Mouse (Mus musculus) liver, embryonic 11.5 days (tissue): ENCODE results near the gene Gm20683. TPM values are rescaled to one million over a fixed set of nuclear protein-coding genes. Genes with fewer than 3 reads are reported as not detected.
A peak's percentile ranks its signal among the peaks of the same experiment; 100 is the strongest.

Experiments used
- ATAC-seq: fragments of 200-750 bp; cut with Nextera tagmentation; replicated peaks from 2 replicates; pipeline ENCODE4 v1.8.0; 2017; ENCODE audit warnings: moderate number of reproducible peaks, mild to moderate bottlenecking, moderate TSS enrichment, moderate library complexity; ENCODE audit not compliant: low FRiP score
- DNase-seq: peaks from one replicate; pipeline ENCODE4 v3.0.0-alpha.2; 2017; ENCODE audit warnings: low spot score
- H3K27ac ChIP-seq: fragments of 300-500 bp; sonication (generic); 2 replicates; pipeline ENCODE4 v1.5.1; 2014; ENCODE audit warnings: mild to moderate bottlenecking, low read depth, low read length, control low read depth
- H3K27me3 ChIP-seq: fragments of 300-500 bp; sonication (generic); replicated peaks from 2 replicates; pipeline ENCODE4 v1.6.1; 2014; ENCODE audit warnings: low read length, mixed read lengths; ENCODE audit not compliant: control insufficient read depth, insufficient read depth
- H3K36me3 ChIP-seq: fragments of 300-500 bp; sonication (generic); 2 replicates; pipeline ENCODE4 v1.6.1; 2014; ENCODE audit warnings: mild to moderate bottlenecking, low read length, moderate library complexity, mixed read lengths; ENCODE audit not compliant: control insufficient read depth, insufficient read depth
- H3K4me1 ChIP-seq: fragments of 300-500 bp; sonication (generic); replicated peaks from 2 replicates; pipeline ENCODE4 v1.6.1; 2014; ENCODE audit warnings: low read length, mixed read lengths; ENCODE audit not compliant: control insufficient read depth, insufficient read depth
- H3K4me2 ChIP-seq: fragments of 300-500 bp; sonication (generic); 2 replicates; pipeline ENCODE4 v1.6.1; 2014; ENCODE audit warnings: mild to moderate bottlenecking, control low read depth, moderate library complexity
- H3K4me3 ChIP-seq: fragments of 300-500 bp; sonication (generic); 2 replicates; pipeline ENCODE4 v1.5.1; 2014; ENCODE audit warnings: low read depth, low read length, control low read depth
- H3K9ac ChIP-seq: fragments of 300-500 bp; sonication (generic); 2 replicates; pipeline ENCODE4 v1.6.1; 2014; ENCODE audit warnings: low read depth, low read length, control low read depth
- H3K9me3 ChIP-seq: fragments of 300-500 bp; sonication (generic); 2 replicates; pipeline ENCODE4 v1.6.1; 2016; ENCODE audit warnings: low read length, inconsistent platforms, mixed read lengths; ENCODE audit not compliant: control insufficient read depth
- WGBS: fragments of 180-500 bp; shearing (Covaris S2); extraction: QIAGEN DNeasy Blood & Tissue Kit; methylation state at CpG from one replicate; pipeline ENCODE4 v1.1.7; 2014; 5-methylcytosine and 5-hydroxymethylcytosine counted together
- polyA plus RNA-seq: library from polyadenylated mRNA; unstranded; fragments of >200 nt; fragmentation: Nextera tagmentation; extraction: Ambion mirVana; gene quantifications from 2 replicates; pipeline ENCODE4 v1.2.1, GENCODE M21; 2014

Gene Gm20683
- polyA plus RNA-seq, 1 experiment from 2014 or later = 0.78 TPM

DNA sequence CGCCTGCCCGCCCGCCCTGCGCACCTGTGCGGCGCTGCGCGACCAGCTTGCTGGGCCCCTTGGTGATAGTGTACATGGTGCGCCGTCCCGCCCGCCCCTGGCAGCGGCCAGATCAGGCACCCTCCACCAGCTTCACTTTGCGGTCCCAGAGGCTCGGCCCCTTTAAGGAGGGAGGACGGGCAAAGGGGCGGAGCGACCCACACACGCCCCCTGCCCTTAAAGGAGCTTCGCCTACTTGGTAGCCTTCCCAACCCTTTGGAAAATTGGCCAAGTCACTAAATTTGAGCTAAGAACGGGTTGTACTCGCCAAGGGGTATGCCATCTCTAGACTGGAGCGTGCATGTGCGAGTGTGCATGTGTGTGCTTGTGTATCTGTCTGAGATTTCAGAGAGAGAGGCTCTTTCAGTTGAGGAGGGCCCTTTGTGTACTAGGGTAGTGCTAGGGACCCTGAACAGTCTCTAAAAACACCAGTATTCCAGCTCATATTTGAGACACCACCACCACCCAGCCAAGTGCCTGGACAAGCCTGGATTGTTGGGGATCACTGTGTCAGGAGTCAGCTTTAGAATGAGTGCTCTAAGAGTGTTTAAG, 27.1 kb upstream of the Gm20683 start, which contains the start of gene Mcrip2:
TSS of gene Mcrip2 (minus strand) at position 164 of the 591 bp plus-strand sequence.
- peak within 1 kb of the TSS; percentile 70 for H3K27ac ChIP-seq
- H3K36me3 ChIP-seq = peaks cover 7% of the 10 kb centered on the region; the same call in 1 of the 2 replicates
- H3K27me3 ChIP-seq = no peaks in the 10 kb centered on the region
- peak; percentile 84 for DNase-seq
- ATAC-seq = peak; percentile 83
- peak within 1 kb of the TSS; percentile 86 for H3K4me3 ChIP-seq
- no peaks in the 10 kb centered on the region for H3K9me3 ChIP-seq
- peak within 1 kb of the TSS; percentile 93 for H3K4me2 ChIP-seq
- under 1% methylated on average over 24 of the region's 24 CpGs for WGBS
- peak within 1 kb of the TSS; percentile 82 for H3K9ac ChIP-seq
- peaks cover 14% of the 10 kb centered on the region for H3K4me1 ChIP-seq

DNA sequence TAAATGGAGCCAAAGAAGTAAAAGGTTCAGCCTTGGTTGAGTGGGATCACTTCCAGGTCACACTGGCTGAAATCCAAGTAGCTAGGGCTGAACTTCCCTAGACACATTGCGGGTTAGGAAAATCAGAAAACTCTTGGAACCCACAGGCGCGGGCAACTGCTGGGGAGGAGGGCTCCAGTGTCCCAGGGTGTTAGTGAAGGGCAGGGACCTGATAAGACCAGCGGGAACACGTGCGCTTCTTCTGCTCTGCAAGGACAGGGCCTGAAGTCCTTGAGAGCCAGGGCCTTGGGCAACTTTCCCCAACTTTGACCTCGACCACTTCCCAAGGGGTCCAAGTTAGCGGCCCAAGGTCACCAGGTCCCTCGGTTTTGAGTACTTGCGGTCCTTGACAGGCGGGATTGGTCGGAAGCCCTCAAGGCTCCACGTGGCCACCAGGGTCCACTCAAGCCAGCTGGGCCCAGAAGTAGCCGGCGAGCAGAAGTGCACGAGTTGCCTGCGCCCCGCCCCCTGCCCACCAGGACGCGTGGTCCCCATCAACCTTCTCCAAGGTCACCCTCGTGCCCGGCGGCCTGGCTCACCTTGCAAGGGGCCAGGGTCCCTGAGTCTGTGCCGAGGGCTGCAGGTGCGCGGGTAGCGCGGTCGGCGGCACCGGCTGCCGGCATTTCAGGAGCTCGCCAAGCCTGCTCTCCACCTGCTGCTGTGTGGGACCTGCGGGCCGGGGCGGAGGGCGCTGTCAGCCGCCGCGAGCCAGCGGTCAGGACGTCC, 26.5 kb upstream of the Gm20683 start:
- Histone ChIP-seq H3K36me3 (peaks cover 8% of the 10 kb centered on the region; the same call in 1 of the 2 replicates), H3K4me2 (peak overlapping the region; percentile 93), H3K27ac (peak overlapping the region; percentile 70), H3K4me1 (peaks cover 14% of the 10 kb centered on the region), H3K9me3 (no peaks in the 10 kb centered on the region), H3K9ac (peak overlapping the region; percentile 82), H3K4me3 (peak overlapping the region; percentile 86), H3K27me3 (no peaks in the 10 kb centered on the region)
- DNase-seq = peak; percentile 73
- ATAC-seq = peak; percentile 68
- WGBS = under 1% methylated on average over 42 of the region's 42 CpGs

DNA sequence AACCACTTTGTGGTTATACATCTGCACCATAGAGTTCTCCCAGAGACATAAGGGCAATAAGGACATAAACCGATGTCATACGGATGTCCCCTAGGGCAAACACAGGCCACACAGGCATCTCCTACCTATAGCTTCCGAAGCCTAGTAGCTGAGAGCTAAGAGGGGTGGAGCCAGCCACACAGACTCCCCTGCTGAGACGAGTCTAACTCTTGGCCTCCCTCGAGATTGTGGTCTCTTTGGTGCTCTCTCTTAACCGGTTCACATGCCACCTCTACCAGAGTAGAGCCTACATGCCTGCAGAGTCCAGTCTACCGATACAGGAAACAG, 25.9 kb upstream of the Gm20683 start:
- peak; percentile 64 for ATAC-seq
- DNase-seq = no peak
- 10% methylated on average over 7 of the region's 7 CpGs for WGBS
- no peaks in the 10 kb centered on the region for H3K27me3 ChIP-seq
- peak overlapping the region; percentile 93 for H3K4me2 ChIP-seq
- peaks cover 9% of the 10 kb centered on the region; the same call in 1 of the 2 replicates for H3K36me3 ChIP-seq
- H3K9ac ChIP-seq = peak overlapping the region; percentile 82
- H3K4me3 ChIP-seq = peak overlapping the region; percentile 86
- peaks cover 15% of the 10 kb centered on the region for H3K4me1 ChIP-seq
- H3K27ac ChIP-seq = peak overlapping the region; percentile 70
- H3K9me3 ChIP-seq = no peaks in the 10 kb centered on the region

DNA sequence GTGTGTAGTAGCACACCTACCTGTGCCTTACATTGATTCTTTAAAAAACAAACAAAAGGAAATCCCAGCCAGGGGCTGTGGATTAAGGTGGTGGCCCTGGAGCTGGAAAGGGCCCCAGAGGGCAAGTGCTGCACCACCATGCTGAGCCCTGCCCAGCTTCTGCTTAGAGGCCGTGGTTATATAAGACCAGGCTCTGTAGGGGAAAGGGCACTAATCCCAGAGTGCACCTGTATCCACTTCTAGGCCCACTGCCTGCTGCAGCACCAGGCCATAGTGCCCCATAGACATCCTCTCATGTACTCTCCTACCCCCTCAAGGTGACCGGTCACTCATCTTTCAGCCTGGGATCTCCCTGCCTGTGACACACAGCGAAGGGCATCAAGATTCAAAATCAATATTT, 24.6 kb upstream of the Gm20683 start:
- ATAC-seq (no peak), DNase-seq (no peak)
- Histone ChIP-seq H3K9me3 (no peaks in the 10 kb centered on the region), H3K9ac (no peak overlapping the region), H3K27me3 (no peaks in the 10 kb centered on the region), H3K4me2 (peak overlapping the region; percentile 9; the same call in 1 of the 2 replicates), H3K4me3 (no peak overlapping the region; the same call in 1 of the 2 replicates), H3K4me1 (peaks cover 24% of the 10 kb centered on the region), H3K36me3 (peaks cover 9% of the 10 kb centered on the region; the same call in 1 of the 2 replicates), H3K27ac (no peak overlapping the region)
- WGBS = 95% methylated on average over 3 of the region's 3 CpGs

DNA sequence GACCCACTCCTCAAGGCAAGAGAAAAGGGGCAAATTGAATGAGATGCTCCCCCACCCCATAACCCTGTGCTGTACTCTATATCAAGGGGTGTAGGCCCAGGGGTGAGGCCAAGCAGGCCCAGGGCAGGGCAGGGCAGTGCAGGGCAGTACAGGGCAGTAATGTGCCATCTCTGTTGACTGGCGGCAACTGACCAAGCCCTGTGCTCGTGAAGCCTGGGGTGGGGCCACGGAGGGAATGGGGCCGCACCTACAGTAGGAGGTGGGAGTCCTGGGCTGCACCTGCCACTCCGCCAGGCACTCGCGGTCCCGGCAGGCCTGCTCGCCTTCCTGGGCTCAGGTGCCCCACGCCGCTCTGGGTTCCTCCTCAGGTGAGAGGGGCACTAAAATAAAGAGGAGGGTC, 23.7 kb upstream of the Gm20683 start:
- H3K4me2 ChIP-seq = no peak overlapping the region
- peaks cover 30% of the 10 kb centered on the region for H3K4me1 ChIP-seq
- no peaks in the 10 kb centered on the region for H3K27me3 ChIP-seq
- ATAC-seq (no peak), DNase-seq (no peak)
- no peak overlapping the region for H3K9ac ChIP-seq
- H3K27ac ChIP-seq = no peak overlapping the region
- peaks cover 9% of the 10 kb centered on the region; the same call in 1 of the 2 replicates for H3K36me3 ChIP-seq
- no peaks in the 10 kb centered on the region for H3K9me3 ChIP-seq
- WGBS = 90% methylated on average over 11 of the region's 11 CpGs
- H3K4me3 ChIP-seq = no peak overlapping the region; the same call in 1 of the 2 replicates

DNA sequence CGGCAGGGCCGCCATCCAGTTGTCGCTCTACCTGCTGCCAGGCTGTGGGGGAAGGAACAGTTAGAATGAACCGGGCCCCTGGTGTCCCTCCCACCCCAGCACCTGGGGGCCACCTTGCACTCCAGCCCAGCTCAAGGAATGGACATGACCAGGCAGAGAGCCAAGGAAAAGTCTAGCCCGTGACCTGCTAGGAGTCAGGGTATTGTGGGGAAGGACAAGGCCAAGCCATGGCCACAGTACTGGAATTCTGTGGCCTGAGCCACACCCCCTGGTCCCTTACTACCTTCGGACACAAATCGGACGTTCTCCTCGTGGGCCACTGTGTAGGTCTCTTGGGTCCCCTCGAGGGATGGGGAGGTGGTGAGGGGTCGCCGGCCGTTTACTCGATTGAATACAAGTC, 22.7 kb upstream of the Gm20683 start:
- Histone ChIP-seq H3K4me3 (no peak overlapping the region), H3K4me2 (no peak overlapping the region), H3K27me3 (no peaks in the 10 kb centered on the region), H3K36me3 (peaks cover 9% of the 10 kb centered on the region; the same call in 1 of the 2 replicates), H3K9ac (no peak overlapping the region), H3K9me3 (no peaks in the 10 kb centered on the region), H3K27ac (no peak overlapping the region), H3K4me1 (peaks cover 32% of the 10 kb centered on the region)
- 92% methylated on average over 14 of the region's 14 CpGs for WGBS
- ATAC-seq (no peak), DNase-seq (no peak)

DNA sequence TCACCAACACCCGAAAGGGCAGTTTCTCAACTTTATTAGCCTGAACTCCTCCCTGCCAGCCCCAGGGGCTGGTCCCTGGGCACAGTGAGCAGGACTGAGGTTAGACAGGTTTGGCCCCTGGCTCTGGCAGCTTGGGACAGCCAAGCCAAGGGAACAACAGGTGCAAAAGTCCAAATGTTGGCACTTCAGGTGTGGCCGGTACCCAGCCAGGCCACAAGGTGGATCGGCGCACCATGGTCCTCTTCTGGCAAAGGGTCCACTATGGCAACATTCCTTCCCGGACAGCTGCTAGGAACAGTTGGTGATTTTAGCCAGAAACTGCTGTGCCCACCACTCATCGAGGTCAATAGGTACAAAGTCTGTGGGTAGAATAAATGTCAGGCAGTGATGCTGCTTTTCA, 22.1 kb upstream of the Gm20683 start:
- H3K4me3 ChIP-seq = no peak overlapping the region
- 90% methylated on average over 6 of the region's 6 CpGs for WGBS
- ATAC-seq (no peak), DNase-seq (no peak)
- peaks cover 27% of the 10 kb centered on the region for H3K4me1 ChIP-seq
- H3K9me3 ChIP-seq = no peaks in the 10 kb centered on the region
- no peak overlapping the region for H3K27ac ChIP-seq
- H3K9ac ChIP-seq = no peak overlapping the region
- H3K27me3 ChIP-seq = no peaks in the 10 kb centered on the region
- no peak overlapping the region for H3K4me2 ChIP-seq
- H3K36me3 ChIP-seq = peaks cover 9% of the 10 kb centered on the region; the same call in 1 of the 2 replicates

DNA sequence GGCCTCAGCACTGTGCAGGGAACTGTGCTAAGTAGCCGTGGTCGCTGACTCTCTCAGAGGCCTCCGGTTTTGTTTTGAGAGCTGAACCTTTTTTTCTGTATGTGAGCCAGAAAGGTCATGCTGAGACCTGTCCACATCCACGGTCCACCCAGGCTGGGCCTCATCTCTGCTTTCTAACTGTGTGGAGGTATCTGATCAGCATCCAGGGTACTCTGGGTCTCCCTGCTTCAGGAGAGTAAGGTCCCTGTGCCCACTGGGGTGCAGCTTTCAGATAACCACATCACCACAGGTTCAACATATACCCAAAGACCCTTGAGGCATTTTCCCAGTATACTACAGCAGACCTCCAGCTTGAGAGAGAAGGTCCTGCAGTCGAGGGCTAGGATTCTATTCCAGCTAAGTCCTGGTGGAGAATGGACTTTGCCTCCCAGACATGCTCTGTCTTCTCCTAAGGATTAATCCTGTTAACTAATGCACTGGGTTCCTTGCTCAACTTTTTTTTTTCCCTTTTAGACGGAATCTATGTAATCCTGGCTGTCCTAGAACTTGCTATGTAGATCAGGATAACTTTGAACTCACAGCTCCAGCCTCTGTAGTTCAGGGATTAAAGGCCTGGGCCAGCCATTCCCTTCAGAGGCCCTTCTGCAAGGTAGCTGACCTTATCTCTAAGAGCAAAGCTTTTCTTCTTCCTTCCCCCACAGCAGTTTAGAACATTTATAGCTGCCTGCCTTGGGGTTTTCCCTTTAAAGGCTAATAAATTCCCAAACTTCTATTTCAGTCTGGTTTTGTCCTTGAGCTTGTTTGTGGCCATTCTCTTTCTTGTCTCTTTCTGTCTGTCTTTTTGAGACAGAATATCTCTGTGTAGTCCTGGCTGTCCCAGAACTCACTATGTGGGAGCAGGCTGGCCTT, 20.4 kb upstream of the Gm20683 start:
- H3K4me1 ChIP-seq = peaks cover 19% of the 10 kb centered on the region
- ATAC-seq (peak; percentile 21), DNase-seq (no peak)
- WGBS = 15% methylated on average over 6 of the region's 6 CpGs
- no peaks in the 10 kb centered on the region for H3K27me3 ChIP-seq
- peak overlapping the region; percentile 65 for H3K4me3 ChIP-seq
- peaks cover 9% of the 10 kb centered on the region; the same call in 1 of the 2 replicates for H3K36me3 ChIP-seq
- peak overlapping the region; percentile 91 for H3K4me2 ChIP-seq
- H3K9ac ChIP-seq = peak overlapping the region; percentile 83
- peak overlapping the region; percentile 80 for H3K27ac ChIP-seq
- no peaks in the 10 kb centered on the region for H3K9me3 ChIP-seq
